Mouse (Mus musculus) cerebellum, adult 2 months (tissue): ENCODE measurements at regions not wholly inside any gene's neighbourhood (a gene's known extent, or its start where the extent isn't known, plus 50 kb on each side); places are given as distances from the start of the nearest gene placed in this dataset.
A peak's percentile ranks its signal among the peaks of the same experiment; 100 is the strongest.

Source experiments
- DNase-seq, 2 experiments: peaks; one replicate each; pipeline ENCODE4 v3.0.0; 2021
- H3K27ac ChIP-seq: fragments of 200-500 bp; 2 replicates; pipeline ENCODE4 v1.5.1; 2012; ENCODE audit warnings: low read length, control low read depth, inconsistent platforms; ENCODE audit not compliant: insufficient read depth
- H3K27me3 ChIP-seq: fragments of 200-500 bp; 2 replicates; pipeline ENCODE4 v1.6.1; 2012; ENCODE audit warnings: inconsistent platforms, mild to moderate bottlenecking, low read length, moderate library complexity; ENCODE audit not compliant: control insufficient read depth, insufficient read depth
- H3K4me1 ChIP-seq: fragments of 200-500 bp; 2 replicates; pipeline ENCODE4 v1.6.1; 2011; ENCODE audit warnings: low read length; ENCODE audit not compliant: control insufficient read depth, insufficient read depth
- H3K4me3 ChIP-seq: fragments of 200-500 bp; replicated peaks from 2 replicates; pipeline ENCODE3; 2011; ENCODE audit warnings: mild to moderate bottlenecking, low read depth, low read length, control low read depth; ENCODE audit not compliant: insufficient read depth
- CTCF ChIP-seq: fragments of 200-500 bp; IDR thresholded peaks from 2 replicates; pipeline ENCODE4 v1.5.1; 2011; ENCODE audit warnings: low read depth, mild to moderate bottlenecking, control low read depth, low read length, moderate library complexity, borderline replicate concordance; ENCODE audit not compliant: insufficient read depth
- POLR2A ChIP-seq: fragments of 200-500 bp; IDR thresholded peaks from 2 replicates; pipeline ENCODE4 v1.6.1; 2011; ENCODE audit warnings: low read length, control low read depth, borderline replicate concordance; ENCODE audit not compliant: insufficient read depth
- WGBS: fragments of 180-500 bp; shearing (Covaris S2); methylation state at CpG from one replicate; pipeline ENCODE4 v1.1.7; 2018; 5-methylcytosine and 5-hydroxymethylcytosine counted together

DNA sequence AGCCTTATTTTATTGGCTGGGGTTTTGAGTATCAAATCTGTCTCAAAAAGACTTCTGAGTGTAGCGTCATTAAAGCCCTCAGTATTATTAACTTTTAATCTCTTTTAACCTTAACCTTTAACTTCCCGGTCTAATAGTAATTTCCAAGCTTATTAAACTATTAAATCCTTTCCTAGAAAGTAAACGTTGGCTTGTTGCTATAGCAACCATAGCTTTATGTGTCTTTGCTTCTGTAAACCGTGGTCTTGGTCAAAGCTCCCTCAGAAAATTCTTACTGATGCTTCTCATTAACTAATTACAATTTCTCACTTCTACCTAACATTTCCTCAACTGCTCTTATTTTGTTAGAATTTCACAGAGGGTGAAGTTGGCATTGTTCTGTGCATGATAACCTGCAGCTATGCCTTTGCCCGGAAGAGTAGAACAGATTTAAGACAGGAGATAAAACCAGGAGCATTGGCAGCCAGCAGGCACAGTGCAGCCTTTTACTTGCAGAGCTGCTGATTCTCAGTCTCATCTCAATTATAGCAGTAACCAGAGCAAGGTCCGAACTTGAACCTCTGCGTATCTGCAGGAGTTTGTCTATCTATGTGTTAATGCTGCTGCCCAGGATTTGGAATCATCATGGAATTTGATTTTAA, 165.9 kb downstream of the Slc39a8 start:
- WGBS, result 28% methylated on average over 7 of the region's 7 CpGs
- H3K27me3 ChIP-seq, result no peaks in the 10 kb centered on the region
- H3K4me1 ChIP-seq, result no peaks in the 10 kb centered on the region; the same call in 1 of the 2 replicates
- no peak overlapping the region for H3K27ac ChIP-seq
- H3K4me3 ChIP-seq, result no peak overlapping the region
- TF ChIP-seq CTCF (no peak), POLR2A (no peak)
- DNase-seq, result peak in 1 of 2 experiments; percentile 18

- Histone ChIP-seq H3K27ac (no peak overlapping the region), H3K27me3 (no peaks in the 10 kb centered on the region), H3K4me1 (no peaks in the 10 kb centered on the region), H3K4me3 (no peak overlapping the region)
- 89% methylated on average over 1 of the region's 1 CpGs for WGBS
- TF ChIP-seq CTCF (no peak), POLR2A (no peak)
- no peak for DNase-seq
Observed at GRCm38 (mm10) chr3:136000592-136001160, 175.6 kb downstream of the Slc39a8 start.
